Mouse (Mus musculus): ENCODE results near the gene Ece1. TPM values are rescaled to one million over a fixed set of nuclear protein-coding genes. Genes with fewer than 3 reads are reported as not detected.

The Ece1 gene
- polyA plus RNA-seq, 2 experiments = 42.4 to 45.7 TPM

DNA sequence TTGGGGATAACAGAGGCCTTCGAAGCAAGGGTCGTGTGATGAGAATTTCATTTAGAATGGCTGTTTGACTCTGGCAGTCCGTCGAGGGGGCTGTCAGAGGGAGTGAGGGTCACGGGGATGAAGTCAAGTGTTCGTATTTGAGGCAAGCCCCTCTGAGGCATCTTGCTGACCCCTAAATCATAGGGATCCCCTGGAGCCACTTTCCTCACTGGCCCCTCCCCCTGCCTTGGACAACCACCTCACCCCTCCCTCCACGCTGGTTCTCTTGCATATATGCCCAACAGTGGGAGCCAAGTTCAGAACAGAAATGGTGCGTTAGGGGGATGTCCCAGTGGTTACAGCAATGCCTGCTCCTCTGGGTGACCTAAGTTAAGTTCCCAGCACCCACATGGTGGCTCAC, 49.6 kb downstream of the Ece1 start:
- Histone ChIP-seq H3K4me2 (replicated peaks; ENCODE audit: low read depth, low read length, severe bottlenecking) (no peak overlapping the region), H3K9me3 (ENCODE audit: control insufficient read depth, low read length) (no peaks in the 10 kb centered on the region), H3K4me1 (ENCODE audit: control insufficient read depth, insufficient read depth, low read length) (peaks cover 18% of the 10 kb centered on the region), H3K4me3 (replicated peaks; ENCODE audit: low read length) (no peak overlapping the region), H3K27ac (replicated peaks; ENCODE audit: low read depth, low read length) (no peak overlapping the region), H3K36me3 (ENCODE audit: control insufficient read depth, insufficient read depth, low read length) (no peaks in the 10 kb centered on the region), H3K9ac (ENCODE audit: low read depth, low read length, severe bottlenecking) (no peak overlapping the region), H3K27me3 (ENCODE audit: control insufficient read depth, insufficient read depth, low read length) (no peaks in the 10 kb centered on the region)
- WGBS = 87% methylated on average over 8 of the region's 8 CpGs
- no peak for ATAC-seq (ENCODE audit: low FRiP score, low read depth)
- no peak for TF ChIP-seq POLR2A (IDR thresholded peaks at IDR 0.05; ENCODE audit: borderline replicate concordance, extremely low read depth, insufficient read depth, insufficient read length)
- DNase-seq (ENCODE audit: low spot score) = no peak

DNA sequence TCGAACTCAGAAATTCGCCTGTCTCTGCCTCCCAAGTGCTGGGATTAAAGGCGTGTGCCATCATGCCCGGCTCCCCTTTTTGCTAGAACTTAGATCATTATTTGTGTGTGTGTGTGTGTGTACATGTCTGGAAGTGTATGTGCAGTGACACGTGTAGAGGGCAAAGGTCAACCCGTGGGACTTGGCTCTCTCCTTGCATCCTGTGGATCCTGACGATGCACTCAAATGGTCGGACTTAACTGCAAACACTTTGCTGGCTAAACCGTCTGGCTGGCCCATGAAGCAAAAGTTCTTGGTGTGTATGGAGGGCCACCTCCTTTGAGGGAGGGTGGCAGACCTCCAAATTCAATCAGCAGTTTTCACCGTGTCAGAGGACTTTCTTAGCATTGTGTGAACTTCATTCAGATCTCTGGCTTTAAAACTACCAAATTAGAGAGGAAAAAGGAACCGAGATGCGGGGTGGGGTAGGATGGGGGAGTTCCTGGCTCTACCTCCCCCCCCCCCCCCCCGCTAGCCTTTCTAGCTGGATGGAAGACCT, 50.8 kb downstream of the Ece1 start:
- no peaks in the 10 kb centered on the region for H3K9me3 ChIP-seq (ENCODE audit: control insufficient read depth, low read length)
- ATAC-seq (ENCODE audit: low FRiP score, low read depth) (no peak), DNase-seq (ENCODE audit: low spot score) (no peak)
- H3K4me1 ChIP-seq (ENCODE audit: control insufficient read depth, insufficient read depth, low read length) = peaks cover 29% of the 10 kb centered on the region
- H3K4me3 ChIP-seq (replicated peaks; ENCODE audit: low read length) = peak overlapping the region; percentile 55
- 50% methylated on average over 12 of the region's 13 CpGs for WGBS
- peak overlapping the region; percentile 26; the same call in 1 of the 2 replicates for H3K27ac ChIP-seq (replicated peaks; ENCODE audit: low read depth, low read length)
- peak overlapping the region; percentile 74 for H3K4me2 ChIP-seq (replicated peaks; ENCODE audit: low read depth, low read length, severe bottlenecking)
- peak overlapping the region; percentile 46 for H3K9ac ChIP-seq (ENCODE audit: low read depth, low read length, severe bottlenecking)
- TF ChIP-seq POLR2A (IDR thresholded peaks at IDR 0.05; ENCODE audit: borderline replicate concordance, extremely low read depth, insufficient read depth, insufficient read length) = no peak
- H3K27me3 ChIP-seq (ENCODE audit: control insufficient read depth, insufficient read depth, low read length) = no peaks in the 10 kb centered on the region
- no peaks in the 10 kb centered on the region for H3K36me3 ChIP-seq (ENCODE audit: control insufficient read depth, insufficient read depth, low read length)

DNA sequence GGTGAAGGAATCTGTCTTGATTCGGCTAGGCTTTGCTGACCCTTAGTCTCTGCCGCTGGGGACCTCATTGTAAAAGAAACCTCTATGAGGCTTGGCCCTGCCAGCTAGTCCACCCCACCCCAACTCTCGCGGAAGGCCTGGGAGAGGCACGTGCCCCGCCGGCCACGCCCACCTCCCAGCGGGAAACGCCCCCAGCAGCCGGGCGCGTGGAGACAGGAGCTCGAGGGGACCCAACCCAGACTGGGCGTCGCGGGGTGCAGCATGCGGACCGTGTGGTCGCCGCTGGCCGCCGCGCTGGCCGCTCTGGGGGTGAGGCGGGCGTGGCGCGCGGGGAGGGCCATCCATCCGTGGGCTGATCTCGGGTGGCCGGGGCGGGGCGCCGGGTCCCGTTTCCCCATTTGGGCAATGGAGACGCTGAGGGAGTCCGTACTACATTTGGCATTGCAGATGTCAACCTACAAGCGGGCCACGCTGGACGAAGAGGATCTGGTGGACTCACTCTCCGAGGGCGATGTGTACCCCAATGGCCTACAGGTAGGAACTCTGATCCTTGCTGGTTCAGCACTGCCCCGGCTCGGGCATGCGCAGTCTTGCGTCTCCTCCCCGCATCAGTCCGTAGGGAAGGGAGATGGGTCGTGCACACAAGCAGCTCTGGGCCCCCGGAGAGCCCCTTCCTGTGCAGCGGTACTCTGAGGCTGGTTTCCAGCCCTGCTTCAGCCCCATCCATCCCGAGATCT, 51.5 kb downstream of the Ece1 start:
- no peaks in the 10 kb centered on the region for H3K9me3 ChIP-seq (ENCODE audit: control insufficient read depth, low read length)
- H3K4me1 ChIP-seq (ENCODE audit: control insufficient read depth, insufficient read depth, low read length) = peaks cover 29% of the 10 kb centered on the region
- DNase-seq (ENCODE audit: low spot score) (peak; percentile 73), ATAC-seq (ENCODE audit: low FRiP score, low read depth) (peak; percentile 84)
- peak overlapping the region; percentile 74 for H3K4me2 ChIP-seq (replicated peaks; ENCODE audit: low read depth, low read length, severe bottlenecking)
- no peak for TF ChIP-seq POLR2A (IDR thresholded peaks at IDR 0.05; ENCODE audit: borderline replicate concordance, extremely low read depth, insufficient read depth, insufficient read length)
- peak overlapping the region; percentile 46 for H3K9ac ChIP-seq (ENCODE audit: low read depth, low read length, severe bottlenecking)
- WGBS = under 1% methylated on average over 28 of the region's 54 CpGs
- peak overlapping the region; percentile 26; the same call in 1 of the 2 replicates for H3K27ac ChIP-seq (replicated peaks; ENCODE audit: low read depth, low read length)
- H3K27me3 ChIP-seq (ENCODE audit: control insufficient read depth, insufficient read depth, low read length) = no peaks in the 10 kb centered on the region
- peak overlapping the region; percentile 55 for H3K4me3 ChIP-seq (replicated peaks; ENCODE audit: low read length)
- H3K36me3 ChIP-seq (ENCODE audit: control insufficient read depth, insufficient read depth, low read length) = no peaks in the 10 kb centered on the region

DNA sequence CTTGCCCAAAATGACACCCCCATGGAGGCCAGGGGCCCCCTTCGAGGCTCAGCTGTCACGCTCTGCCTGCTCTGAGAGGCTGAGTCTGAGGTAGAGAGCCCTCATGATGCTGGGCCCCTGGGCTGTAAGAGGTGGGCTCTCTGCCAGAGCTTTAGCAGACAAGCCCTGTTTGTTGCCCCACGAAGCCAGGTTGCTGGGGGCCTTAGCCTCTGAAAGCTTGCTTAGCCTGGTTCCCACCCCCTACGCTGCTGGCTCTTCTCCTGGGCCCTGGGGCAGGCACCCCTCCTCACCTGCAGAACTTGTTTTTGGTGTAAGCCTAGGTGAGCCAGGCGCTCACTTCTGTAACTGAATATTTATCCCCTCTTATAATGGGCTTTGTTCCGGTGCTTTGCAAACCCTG, 55.6 kb downstream of the Ece1 start:
- Histone ChIP-seq H3K4me3 (replicated peaks; ENCODE audit: low read length) (no peak overlapping the region), H3K36me3 (ENCODE audit: control insufficient read depth, insufficient read depth, low read length) (peaks cover 2% of the 10 kb centered on the region; the same call in 1 of the 2 replicates), H3K4me2 (replicated peaks; ENCODE audit: low read depth, low read length, severe bottlenecking) (peak overlapping the region; percentile 1; the same call in 1 of the 2 replicates), H3K27me3 (ENCODE audit: control insufficient read depth, insufficient read depth, low read length) (no peaks in the 10 kb centered on the region), H3K4me1 (ENCODE audit: control insufficient read depth, insufficient read depth, low read length) (peaks cover 53% of the 10 kb centered on the region), H3K27ac (replicated peaks; ENCODE audit: low read depth, low read length) (peak overlapping the region; percentile 21; the same call in 1 of the 2 replicates), H3K9ac (ENCODE audit: low read depth, low read length, severe bottlenecking) (no peak overlapping the region), H3K9me3 (ENCODE audit: control insufficient read depth, low read length) (no peaks in the 10 kb centered on the region)
- ATAC-seq (ENCODE audit: low FRiP score, low read depth) (no peak), DNase-seq (ENCODE audit: low spot score) (peak; percentile 68)
- no peak for TF ChIP-seq POLR2A (IDR thresholded peaks at IDR 0.05; ENCODE audit: borderline replicate concordance, extremely low read depth, insufficient read depth, insufficient read length)
- 35% methylated on average over 6 of the region's 6 CpGs for WGBS

DNA sequence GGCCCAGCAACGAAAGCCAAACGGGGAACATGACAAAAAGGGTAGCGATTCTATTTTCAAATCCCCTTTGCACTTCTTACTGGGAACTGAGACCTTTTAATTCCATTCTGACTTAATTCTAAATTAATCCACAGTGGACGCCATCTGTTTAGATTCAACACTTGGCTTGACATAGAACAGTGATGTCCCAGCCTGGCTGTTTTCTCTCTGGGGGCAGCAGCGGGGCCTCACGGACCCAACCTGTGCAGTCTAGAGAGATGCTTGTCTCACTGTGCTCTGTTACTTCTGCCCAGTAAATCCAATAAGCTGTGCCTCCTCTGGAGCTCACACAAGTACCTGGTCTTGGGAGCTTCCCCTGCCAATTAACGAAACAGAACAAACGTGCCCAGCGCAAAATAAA, 56.5 kb downstream of the Ece1 start:
- Histone ChIP-seq H3K4me2 (replicated peaks; ENCODE audit: low read depth, low read length, severe bottlenecking) (no peak overlapping the region), H3K4me1 (ENCODE audit: control insufficient read depth, insufficient read depth, low read length) (peaks cover 47% of the 10 kb centered on the region), H3K9ac (ENCODE audit: low read depth, low read length, severe bottlenecking) (no peak overlapping the region), H3K27ac (replicated peaks; ENCODE audit: low read depth, low read length) (0 out of 2 replicates have a peak overlapping the region, but pooled peaks have one; percentile 13), H3K27me3 (ENCODE audit: control insufficient read depth, insufficient read depth, low read length) (no peaks in the 10 kb centered on the region), H3K9me3 (ENCODE audit: control insufficient read depth, low read length) (no peaks in the 10 kb centered on the region), H3K4me3 (replicated peaks; ENCODE audit: low read length) (no peak overlapping the region), H3K36me3 (ENCODE audit: control insufficient read depth, insufficient read depth, low read length) (peaks cover 5% of the 10 kb centered on the region; the same call in 1 of the 2 replicates)
- WGBS = 41% methylated on average over 9 of the region's 9 CpGs
- no peak for DNase-seq (ENCODE audit: low spot score)
- TF ChIP-seq POLR2A (IDR thresholded peaks at IDR 0.05; ENCODE audit: borderline replicate concordance, extremely low read depth, insufficient read depth, insufficient read length) = no peak
- no peak for ATAC-seq (ENCODE audit: low FRiP score, low read depth)
